Mouse (Mus musculus) stomach, postnatal 0 days (tissue): ENCODE results near the gene Baiap2l2.

Experiments
- CTCF ChIP-seq: IDR thresholded peaks from 2 replicates; pipeline ENCODE4 v1.5.1; 2016; ENCODE audit warnings: antibody characterized with exemption, low read depth, mild to moderate bottlenecking, moderate library complexity
- EP300 ChIP-seq: optimal IDR thresholded peaks from 2 replicates; pipeline ENCODE3; 2016; ENCODE audit warnings: antibody characterized with exemption

DNA sequence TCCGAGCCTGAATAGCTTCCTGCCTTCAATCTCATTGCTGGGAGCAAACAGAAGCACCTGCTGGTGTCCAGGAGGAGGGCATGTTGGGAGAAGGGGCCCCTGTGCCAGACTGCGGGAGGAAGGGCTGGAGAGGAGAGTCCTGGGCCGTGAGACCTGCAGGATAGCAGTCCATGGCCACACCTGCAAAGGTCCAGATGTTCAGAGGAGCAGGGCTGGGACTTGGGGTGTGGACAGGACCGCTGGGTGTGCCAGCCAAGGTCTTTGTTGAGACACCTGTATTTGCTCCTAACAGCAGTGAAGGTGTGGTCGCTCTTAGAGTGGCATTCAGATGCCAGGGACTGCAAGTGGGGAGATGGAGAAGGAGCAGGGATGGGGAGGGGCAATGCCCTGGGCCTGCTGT lies 2.9 kb downstream of the Baiap2l2 start:
- TF ChIP-seq CTCF (no peak), EP300 (no peak)
